Mouse (Mus musculus) stomach, postnatal 0 days (tissue): Measurements from ENCODE around the gene Trim8. TPM values are rescaled to one million over a fixed set of nuclear protein-coding genes. Genes with fewer than 3 reads are reported as not detected.

ENCODE experiments used
- ATAC-seq: fragments of 200-750 bp; cut with Nextera tagmentation; 2 replicates; pipeline ENCODE4 v1.8.0; 2017; ENCODE audit not compliant: low FRiP score, low TSS enrichment
- DNase-seq: peaks from one replicate; pipeline ENCODE4 v3.0.0-alpha.2; 2016; ENCODE audit warnings: low spot score
- H3K27ac ChIP-seq: fragments of 300-500 bp; sonication (generic); replicated peaks from 2 replicates; pipeline ENCODE4 v1.5.1; 2014; ENCODE audit warnings: mild to moderate bottlenecking, control low read depth
- H3K27me3 ChIP-seq: fragments of 300-500 bp; sonication (generic); 2 replicates; pipeline ENCODE4 v1.6.1; 2014; ENCODE audit warnings: low read length; ENCODE audit not compliant: control insufficient read depth, insufficient read depth
- H3K36me3 ChIP-seq: fragments of 300-500 bp; sonication (generic); 2 replicates; pipeline ENCODE4 v1.6.1; 2014; ENCODE audit warnings: low read length, mixed read lengths; ENCODE audit not compliant: control insufficient read depth, insufficient read depth
- H3K4me1 ChIP-seq: fragments of 300-500 bp; sonication (generic); replicated peaks from 2 replicates; pipeline ENCODE4 v1.6.1; 2014; ENCODE audit warnings: antibody characterized with exemption; ENCODE audit not compliant: control insufficient read depth, insufficient read depth
- H3K4me2 ChIP-seq: fragments of 300-500 bp; sonication (generic); replicated peaks from 2 replicates; pipeline ENCODE4 v1.6.1; 2014; ENCODE audit warnings: low read depth, mild to moderate bottlenecking, control low read depth, moderate library complexity
- H3K4me3 ChIP-seq: fragments of 300-500 bp; sonication (generic); 2 replicates; pipeline ENCODE4 v1.5.1; 2014; ENCODE audit warnings: low read depth, low read length, control low read depth
- H3K9ac ChIP-seq: fragments of 300-500 bp; sonication (generic); 2 replicates; pipeline ENCODE4 v1.6.1; 2014; ENCODE audit warnings: mild to moderate bottlenecking, low read length, control low read depth, mixed read lengths
- H3K9me3 ChIP-seq: fragments of 300-500 bp; sonication (generic); 2 replicates; pipeline ENCODE4 v1.6.1; 2016; ENCODE audit warnings: low read length; ENCODE audit not compliant: control insufficient read depth
- CTCF ChIP-seq: IDR thresholded peaks from 2 replicates; pipeline ENCODE4 v1.5.1; 2016; ENCODE audit warnings: antibody characterized with exemption, low read depth, mild to moderate bottlenecking, moderate library complexity
- EP300 ChIP-seq: optimal IDR thresholded peaks from 2 replicates; pipeline ENCODE3; 2016; ENCODE audit warnings: antibody characterized with exemption
- whole genome bisulfite sequencing: fragments of 180-500 bp; shearing (Covaris S2); extraction: QIAGEN DNeasy Blood & Tissue Kit; methylation state at CpG from one replicate; pipeline ENCODE4 v1.1.7; 2014; 5-methylcytosine and 5-hydroxymethylcytosine counted together
- polyA plus RNA-seq: library from polyadenylated mRNA; unstranded; fragments of >200 nt; fragmentation: Nextera tagmentation; extraction: Ambion mirVana; gene quantifications from 2 replicates; pipeline ENCODE4 v1.2.1, GENCODE M21; 2015

The Trim8 gene
- polyA plus RNA-seq, 1 experiment from 2014 or later = 15.1 TPM

GRCm38 (mm10) chr19:46455556-46455955 lies 45.9 kb upstream of the Trim8 start:
- Histone ChIP-seq H3K4me1 (peaks cover 8% of the 10 kb centered on the region; the same call in 1 of the 2 replicates), H3K27ac (peak overlapping the region; percentile 94), H3K9me3 (no peaks in the 10 kb centered on the region), H3K4me2 (no peak overlapping the region; the same call in 1 of the 2 replicates), H3K27me3 (no peaks in the 10 kb centered on the region), H3K9ac (peak overlapping the region; percentile 35), H3K36me3 (0 out of 2 replicates have a peak, but pooled peaks cover 7% of the 10 kb centered on the region), H3K4me3 (no peak overlapping the region)
- no peak for TF ChIP-seq EP300
- TF ChIP-seq CTCF = no peak
- WGBS = 71% methylated on average over 8 of the region's 8 CpGs
- DNase-seq (no peak), ATAC-seq (no peak)

DNA sequence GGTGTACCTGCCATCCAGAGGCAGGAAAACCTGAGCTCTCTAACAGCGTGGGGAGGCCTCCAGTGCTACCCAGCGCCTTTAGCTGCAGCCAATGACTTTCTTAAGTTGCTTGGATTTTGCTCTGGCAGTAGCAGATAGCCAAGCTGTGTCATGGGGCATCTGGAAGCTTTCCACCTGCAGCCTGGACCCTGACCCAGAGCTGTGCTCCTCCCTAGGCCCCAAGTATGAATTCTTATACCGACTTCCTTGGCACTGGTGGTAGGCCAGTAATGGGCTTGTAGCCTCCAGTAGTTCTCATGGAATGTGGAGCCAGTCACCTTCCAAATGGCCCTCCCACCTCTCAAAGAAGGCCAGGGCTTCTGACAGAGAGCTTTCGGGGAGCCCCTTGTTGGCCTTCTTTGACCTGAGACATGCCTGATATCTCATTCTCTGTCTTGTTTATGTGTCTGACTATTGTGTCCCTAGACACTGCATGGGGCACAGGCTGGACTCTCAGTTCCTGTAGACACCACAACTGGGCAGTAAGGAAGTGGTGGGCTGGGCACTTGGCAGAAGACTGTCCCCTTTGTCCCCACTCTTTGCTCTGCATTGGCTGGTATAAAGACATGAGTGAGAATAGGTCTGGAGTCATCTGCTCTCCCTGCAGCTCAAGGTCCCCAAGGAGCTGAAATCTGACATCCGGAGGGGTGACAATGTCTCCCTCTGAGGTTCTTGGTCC lies 45.3 kb upstream of the Trim8 start:
- H3K4me3 ChIP-seq = no peak overlapping the region
- peaks cover 8% of the 10 kb centered on the region; the same call in 1 of the 2 replicates for H3K4me1 ChIP-seq
- 0 out of 2 replicates have a peak overlapping the region, but pooled peaks have one; percentile 35 for H3K9ac ChIP-seq
- DNase-seq (peak; percentile 30), ATAC-seq (no peak)
- TF ChIP-seq CTCF = no peak
- TF ChIP-seq EP300 = no peak
- no peaks in the 10 kb centered on the region for H3K27me3 ChIP-seq
- no peaks in the 10 kb centered on the region for H3K9me3 ChIP-seq
- H3K4me2 ChIP-seq = no peak overlapping the region
- 0 out of 2 replicates have a peak, but pooled peaks cover 5% of the 10 kb centered on the region for H3K36me3 ChIP-seq
- WGBS = 75% methylated on average over 5 of the region's 5 CpGs
- peak overlapping the region; percentile 94 for H3K27ac ChIP-seq

- H3K27ac ChIP-seq = peak overlapping the region; percentile 24; the same call in 1 of the 2 replicates
- H3K27me3 ChIP-seq = no peaks in the 10 kb centered on the region
- H3K36me3 ChIP-seq = 0 out of 2 replicates have a peak, but pooled peaks cover 5% of the 10 kb centered on the region
- WGBS = 69% methylated on average over 5 of the region's 5 CpGs
- H3K4me3 ChIP-seq = no peak overlapping the region
- no peaks in the 10 kb centered on the region for H3K9me3 ChIP-seq
- ATAC-seq (no peak), DNase-seq (no peak)
- TF ChIP-seq CTCF (no peak), EP300 (no peak)
- 0 out of 2 replicates have a peak, but pooled peaks cover 8% of the 10 kb centered on the region for H3K4me1 ChIP-seq
- no peak overlapping the region for H3K4me2 ChIP-seq
- no peak overlapping the region for H3K9ac ChIP-seq
Measured at GRCm38 (mm10) chr19:46457798-46458197, 43.7 kb upstream of the Trim8 start.

GRCm38 (mm10) chr19:46459256-46459655 lies 42.2 kb upstream of the Trim8 start:
- DNase-seq (no peak), ATAC-seq (peak; percentile 15; the same call in 1 of the 2 replicates)
- Histone ChIP-seq H3K4me1 (0 out of 2 replicates have a peak, but pooled peaks cover 8% of the 10 kb centered on the region), H3K4me2 (no peak overlapping the region), H3K9me3 (no peaks in the 10 kb centered on the region), H3K9ac (no peak overlapping the region), H3K27ac (peak overlapping the region; percentile 24; the same call in 1 of the 2 replicates), H3K4me3 (no peak overlapping the region), H3K27me3 (no peaks in the 10 kb centered on the region), H3K36me3 (0 out of 2 replicates have a peak, but pooled peaks cover 5% of the 10 kb centered on the region)
- no peak for TF ChIP-seq EP300
- no peak for TF ChIP-seq CTCF
- 67% methylated on average over 10 of the region's 10 CpGs for WGBS

DNA sequence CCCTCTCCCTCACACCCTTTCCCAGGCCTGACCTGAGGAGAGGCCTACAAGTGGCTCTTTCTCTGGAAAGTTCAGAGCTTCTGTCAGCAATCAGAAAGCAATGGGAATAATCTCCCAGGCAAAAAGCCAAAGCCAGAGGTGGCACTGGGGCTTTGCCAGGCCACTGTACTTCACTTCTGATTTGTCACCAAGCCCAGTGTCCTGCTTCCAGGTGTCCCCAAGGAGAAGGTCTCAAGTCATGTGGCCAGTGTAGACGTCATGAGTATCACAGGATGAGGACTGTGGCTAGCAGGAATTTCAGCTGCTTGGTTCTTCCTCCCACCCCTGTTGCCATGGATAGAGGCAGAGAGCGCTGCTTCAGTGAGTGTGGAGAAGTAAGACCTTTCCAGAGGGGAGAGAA lies 41.6 kb upstream of the Trim8 start:
- Histone ChIP-seq H3K9ac (no peak overlapping the region), H3K4me3 (no peak overlapping the region), H3K9me3 (no peaks in the 10 kb centered on the region), H3K27ac (no peak overlapping the region), H3K4me1 (0 out of 2 replicates have a peak, but pooled peaks cover 3% of the 10 kb centered on the region), H3K36me3 (0 out of 2 replicates have a peak, but pooled peaks cover 5% of the 10 kb centered on the region), H3K4me2 (no peak overlapping the region), H3K27me3 (no peaks in the 10 kb centered on the region)
- TF ChIP-seq CTCF (no peak), EP300 (no peak)
- ATAC-seq = 0 out of 2 replicates have a peak, but pooled peaks have one; percentile 19
- WGBS = 70% methylated on average over 2 of the region's 2 CpGs
- DNase-seq = no peak

DNA sequence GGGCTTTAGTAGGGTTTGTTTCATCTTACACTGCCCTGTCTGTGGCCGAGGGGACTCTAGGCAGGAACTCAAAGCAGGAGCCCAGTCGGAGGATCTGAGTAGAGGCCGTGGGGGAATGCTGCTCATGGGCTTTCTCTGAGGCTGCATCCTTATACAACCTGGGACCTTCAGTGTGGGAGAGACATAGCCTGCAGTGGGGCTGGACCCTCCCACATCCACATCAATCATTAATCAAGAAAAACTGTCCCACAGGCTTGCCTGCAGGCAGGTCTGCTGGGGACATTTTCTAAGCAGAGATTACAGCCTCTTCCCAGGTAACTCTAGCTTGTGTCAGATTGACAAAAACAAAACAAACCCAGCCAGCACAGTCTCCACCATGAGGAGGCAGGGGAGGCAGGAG lies 38.9 kb upstream of the Trim8 start:
- H3K4me1 ChIP-seq = no peaks in the 10 kb centered on the region
- DNase-seq (no peak), ATAC-seq (no peak)
- 69% methylated on average over 3 of the region's 3 CpGs for WGBS
- H3K9ac ChIP-seq = no peak overlapping the region
- no peak overlapping the region for H3K4me2 ChIP-seq
- H3K27ac ChIP-seq = no peak overlapping the region
- H3K36me3 ChIP-seq = 0 out of 2 replicates have a peak, but pooled peaks cover 5% of the 10 kb centered on the region
- TF ChIP-seq EP300 (no peak), CTCF (no peak)
- no peaks in the 10 kb centered on the region for H3K9me3 ChIP-seq
- H3K27me3 ChIP-seq = no peaks in the 10 kb centered on the region
- H3K4me3 ChIP-seq = no peak overlapping the region
